Mouse (Mus musculus) small intestine, adult 2 months (tissue): Measurements from ENCODE around the gene Tmem150a.

Experiments used
- CTCF ChIP-seq: fragments of 200-500 bp; IDR thresholded peaks from 2 replicates; pipeline ENCODE4 v1.5.1; 2012; ENCODE audit warnings: low read depth, mild to moderate bottlenecking, control low read depth, inconsistent platforms, low read length, moderate library complexity, mixed read lengths; ENCODE audit not compliant: insufficient replicate concordance, insufficient read length; ENCODE audit errors: extremely low read depth
- POLR2A ChIP-seq: fragments of 200-500 bp; IDR thresholded peaks from 2 replicates; pipeline ENCODE4 v1.6.1; 2012; ENCODE audit warnings: low read depth, mild to moderate bottlenecking, control low read depth, inconsistent platforms, low read length, moderate library complexity

DNA sequence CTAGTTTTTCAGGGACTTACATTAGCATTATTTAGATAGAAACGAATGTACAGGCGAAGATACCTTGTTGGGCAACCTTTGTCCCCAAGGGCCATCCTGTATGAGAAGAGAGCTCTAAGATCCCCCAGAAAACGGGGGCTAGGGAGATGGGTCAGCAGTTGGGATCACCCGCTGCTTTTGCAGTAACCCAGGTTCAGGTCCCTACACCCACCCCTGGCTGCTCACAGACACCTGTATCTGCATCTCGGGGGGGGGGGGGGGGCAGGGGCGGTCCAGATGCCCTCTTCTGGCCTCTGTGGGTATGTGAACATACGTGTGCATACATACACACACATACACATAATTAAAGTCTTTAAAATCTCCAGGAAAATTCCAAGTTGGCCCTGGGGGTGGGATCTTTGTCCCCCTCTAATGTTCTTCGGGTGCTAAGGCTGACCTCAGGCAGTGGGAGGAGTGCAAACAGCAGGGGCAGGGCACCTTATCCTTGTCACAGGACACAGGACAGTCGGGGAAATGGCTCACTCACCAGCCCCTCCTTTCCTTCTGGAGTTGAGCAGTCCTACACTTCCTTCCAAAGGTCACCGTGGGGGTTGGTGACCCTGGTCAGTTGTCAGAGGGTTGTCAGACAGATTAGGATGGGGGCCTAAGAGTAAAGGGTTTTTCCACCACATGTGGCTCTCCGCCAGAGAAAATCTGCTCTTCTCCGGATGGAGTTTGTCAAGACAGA, 35.7 kb downstream of the Tmem150a start:
- no peak for TF ChIP-seq POLR2A
- TF ChIP-seq CTCF: no peak
